Comparison of ENCODE assay signal across 8 mouse cellular contexts in the genomic region with DNA sequence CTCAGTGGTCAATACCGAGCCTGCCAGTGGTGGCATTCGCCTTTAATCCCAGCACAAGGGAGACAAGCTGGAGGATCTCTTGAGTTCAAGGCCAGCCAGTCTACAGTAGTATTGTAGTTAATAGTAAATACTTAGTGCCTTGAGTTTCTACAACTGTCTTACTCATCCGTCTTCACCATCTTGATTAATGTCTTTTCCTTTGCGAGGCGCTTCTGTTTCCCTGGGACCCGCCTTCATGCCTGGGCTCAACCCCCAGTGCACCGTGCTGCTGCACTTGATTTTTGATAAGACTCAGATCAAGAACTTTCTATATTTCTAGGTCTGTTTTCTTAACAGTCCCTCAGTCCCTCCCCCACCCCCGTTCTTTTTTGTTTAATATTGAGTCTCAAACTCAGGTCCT. TPM values are rescaled to one million over a fixed set of nuclear protein-coding genes. Genes with fewer than 3 reads are reported as not detected.
A peak's percentile ranks its signal among the peaks of the same experiment; 100 is the strongest.
DNase-seq lines count a peak whose midpoint lies in the region; ATAC-seq and TF ChIP-seq lines count a peak whose summit lies in the region.

No protein-coding gene starts in this region.

- H3K27me3 ChIP-seq in kidney, embryonic 16.5 days (ENCODE audit: insufficient read depth, low read length): no peaks in the 10 kb centered on the region
- no peaks in the 10 kb centered on the region for H3K27me3 ChIP-seq in intestine, embryonic 16.5 days (replicated peaks; ENCODE audit: control insufficient read depth, insufficient read depth, low read length)
- H3K27me3 ChIP-seq in neural tube, embryonic 12.5 days (replicated peaks): no peaks in the 10 kb centered on the region

- H3K27ac ChIP-seq in kidney, embryonic 16.5 days (ENCODE audit: low read length): no peak overlapping the region
- no peak overlapping the region for H3K27ac ChIP-seq in cortical plate, adult 2 months (ENCODE audit: insufficient read depth, low read length)
- H3K27ac ChIP-seq in intestine, embryonic 16.5 days (ENCODE audit: low read length): no peak overlapping the region
- H3K27ac ChIP-seq in neural tube, embryonic 12.5 days: no peak overlapping the region

- DNase-seq in kidney, adult 8-10 months: no peak
- no peak for DNase-seq in right cerebral cortex, postnatal 4 days
- no peak for DNase-seq in lung, postnatal 25 days (ENCODE audit: low spot score)
- no peak for DNase-seq in kidney, adult 9 months

- H3K9ac ChIP-seq in kidney, embryonic 16.5 days (replicated peaks; ENCODE audit: low read length): 0 out of 2 replicates have a peak overlapping the region, but pooled peaks have one; percentile 81
- H3K9ac ChIP-seq in intestine, embryonic 16.5 days (ENCODE audit: low read depth, low read length): peak overlapping the region; percentile 87
- H3K9ac ChIP-seq in neural tube, embryonic 12.5 days: peak overlapping the region; percentile 77; the same call in 1 of the 2 replicates

- peak overlapping the region; percentile 78 for H3K4me3 ChIP-seq in kidney, embryonic 16.5 days (ENCODE audit: low read length)
- H3K4me3 ChIP-seq in cortical plate, adult 2 months (ENCODE audit: insufficient read depth, low read length): peak overlapping the region; percentile 99
- H3K4me3 ChIP-seq in intestine, embryonic 16.5 days (ENCODE audit: low read length): peak overlapping the region; percentile 88
- 0 out of 2 replicates have a peak overlapping the region, but pooled peaks have one; percentile 77 for H3K4me3 ChIP-seq in neural tube, embryonic 12.5 days

- no peak for TF ChIP-seq POLR2A in cortical plate, adult 2 months (IDR thresholded peaks at IDR 0.05; ENCODE audit: extremely low read depth, insufficient read depth, low read length)

- H3K4me2 ChIP-seq in kidney, embryonic 16.5 days (replicated peaks; ENCODE audit: low read depth, low read length): peak overlapping the region; percentile 99
- H3K4me2 ChIP-seq in intestine, embryonic 16.5 days (ENCODE audit: low read depth, low read length): peak overlapping the region; percentile 72
- H3K4me2 ChIP-seq in neural tube, embryonic 12.5 days (replicated peaks): peak overlapping the region; percentile 99

- no peak for TF ChIP-seq CTCF in cortical plate, adult 2 months (IDR thresholded peaks at IDR 0.05; ENCODE audit: extremely low read depth, insufficient read depth, low read length)

- H3K4me1 ChIP-seq in kidney, embryonic 16.5 days (ENCODE audit: insufficient read depth, low read length): peaks cover 16% of the 10 kb centered on the region
- H3K4me1 ChIP-seq in cortical plate, adult 2 months (ENCODE audit: control insufficient read depth, insufficient read depth, low read length): peaks cover 2% of the 10 kb centered on the region; the same call in 1 of the 2 replicates
- H3K4me1 ChIP-seq in intestine, embryonic 16.5 days (ENCODE audit: control insufficient read depth, insufficient read depth, low read length): peaks cover 8% of the 10 kb centered on the region
- H3K4me1 ChIP-seq in neural tube, embryonic 12.5 days: 0 out of 2 replicates have a peak, but pooled peaks cover 12% of the 10 kb centered on the region

- 0 out of 2 replicates have a peak, but pooled peaks cover 3% of the 10 kb centered on the region for H3K9me3 ChIP-seq in kidney, embryonic 16.5 days (ENCODE audit: low read length)
- no peaks in the 10 kb centered on the region for H3K9me3 ChIP-seq in intestine, embryonic 16.5 days (ENCODE audit: control insufficient read depth, low read length)
- H3K9me3 ChIP-seq in neural tube, embryonic 12.5 days: no peaks in the 10 kb centered on the region

- H3K36me3 ChIP-seq in kidney, embryonic 16.5 days (ENCODE audit: insufficient read depth, low read length): 0 out of 2 replicates have a peak, but pooled peaks cover 8% of the 10 kb centered on the region
- no peaks in the 10 kb centered on the region; the same call in 1 of the 2 replicates for H3K36me3 ChIP-seq in intestine, embryonic 16.5 days (ENCODE audit: control insufficient read depth, insufficient read depth, low read length)
- no peaks in the 10 kb centered on the region for H3K36me3 ChIP-seq in neural tube, embryonic 12.5 days

- WGBS in kidney, embryonic 16.5 days: 37% methylated on average over 8 of the region's 8 CpGs
- WGBS in intestine, embryonic 16.5 days: 34% methylated on average over 8 of the region's 8 CpGs
- 25% methylated on average over 8 of the region's 8 CpGs for WGBS in neural tube, embryonic 12.5 days

- ATAC-seq in kidney, embryonic 16.5 days (ENCODE audit: low FRiP score, low TSS enrichment): no peak
- no peak for ATAC-seq in intestine, embryonic 16.5 days
- no peak for ATAC-seq in neural tube, embryonic 12.5 days (ENCODE audit: low FRiP score, low read depth)

RNA-seq across cellular contexts. Expression of a gene that starts 2.4 kb away (rescaled TPM):
- polyA plus RNA-seq in kidney, embryonic 16.5 days (2015; fragmentation: Nextera tagmentation; extraction: Ambion mirVana): 178 and 202 TPM in 2 replicates
- polyA plus RNA-seq in cortical plate, adult 2 months (2012; rRNA removed): 398 and 433 TPM in 2 replicates
- polyA plus RNA-seq in intestine, embryonic 16.5 days (2015; fragmentation: Nextera tagmentation; extraction: Ambion mirVana): 223 and 235 TPM in 2 replicates
- polyA plus RNA-seq in neural tube, embryonic 12.5 days (2016; fragmentation: Nextera tagmentation; extraction: Ambion mirVana): 162 and 168 TPM in 2 replicates

RNA-seq across cellular contexts. Expression of a gene that starts 25.8 kb away (rescaled TPM):
- polyA plus RNA-seq in kidney, embryonic 16.5 days (2015; fragmentation: Nextera tagmentation; extraction: Ambion mirVana): 76.4 and 93.9 TPM in 2 replicates
- 117 and 124 TPM in 2 replicates for polyA plus RNA-seq in cortical plate, adult 2 months (2012; rRNA removed)
- 91.7 and 92.5 TPM in 2 replicates for polyA plus RNA-seq in intestine, embryonic 16.5 days (2015; fragmentation: Nextera tagmentation; extraction: Ambion mirVana)
- polyA plus RNA-seq in neural tube, embryonic 12.5 days (2016; fragmentation: Nextera tagmentation; extraction: Ambion mirVana): 104 and 109 TPM in 2 replicates

RNA-seq across cellular contexts. Expression of a gene that starts 49.2 kb away (rescaled TPM):
- not detected in 2 replicates for polyA plus RNA-seq in kidney, embryonic 16.5 days (2015; fragmentation: Nextera tagmentation; extraction: Ambion mirVana)
- 0.42 TPM in 1 of 2 replicates, not detected in the other for polyA plus RNA-seq in cortical plate, adult 2 months (2012; rRNA removed)
- 0.75 and 0.78 TPM in 2 replicates for polyA plus RNA-seq in intestine, embryonic 16.5 days (2015; fragmentation: Nextera tagmentation; extraction: Ambion mirVana)
- polyA plus RNA-seq in neural tube, embryonic 12.5 days (2016; fragmentation: Nextera tagmentation; extraction: Ambion mirVana): not detected in 2 replicates

RNA-seq across cellular contexts. Expression of a gene that starts 52.2 kb away (rescaled TPM):
- polyA plus RNA-seq in kidney, embryonic 16.5 days (2015; fragmentation: Nextera tagmentation; extraction: Ambion mirVana): 0.19 and 0.33 TPM in 2 replicates
- 34.3 and 40.8 TPM in 2 replicates for polyA plus RNA-seq in cortical plate, adult 2 months (2012; rRNA removed)
- 0.17 and 0.20 TPM in 2 replicates for polyA plus RNA-seq in intestine, embryonic 16.5 days (2015; fragmentation: Nextera tagmentation; extraction: Ambion mirVana)
- 4.0 and 5.2 TPM in 2 replicates for polyA plus RNA-seq in neural tube, embryonic 12.5 days (2016; fragmentation: Nextera tagmentation; extraction: Ambion mirVana)
